Mouse (Mus musculus): ENCODE measurements around the gene Dhtkd1.

The Dhtkd1 gene

GRCm38 (mm10) chr2:5888865-5889264, 53.7 kb downstream of the Dhtkd1 start:
- TF ChIP-seq GATA4 (IDR thresholded peaks at IDR 0.05; ENCODE audit: insufficient replicate concordance, low read length) = no peak

GRCm38 (mm10) chr2:5877446-5877845, 65.1 kb downstream of the Dhtkd1 start:
- TF ChIP-seq GATA4 (IDR thresholded peaks at IDR 0.05; ENCODE audit: insufficient replicate concordance, low read length) = no peak

- TF ChIP-seq GATA4 (IDR thresholded peaks at IDR 0.05; ENCODE audit: insufficient replicate concordance, low read length) = no peak
These were observed 72.8 kb downstream of the Dhtkd1 start for GRCm38 (mm10) chr2:5869746-5870145.

DNA sequence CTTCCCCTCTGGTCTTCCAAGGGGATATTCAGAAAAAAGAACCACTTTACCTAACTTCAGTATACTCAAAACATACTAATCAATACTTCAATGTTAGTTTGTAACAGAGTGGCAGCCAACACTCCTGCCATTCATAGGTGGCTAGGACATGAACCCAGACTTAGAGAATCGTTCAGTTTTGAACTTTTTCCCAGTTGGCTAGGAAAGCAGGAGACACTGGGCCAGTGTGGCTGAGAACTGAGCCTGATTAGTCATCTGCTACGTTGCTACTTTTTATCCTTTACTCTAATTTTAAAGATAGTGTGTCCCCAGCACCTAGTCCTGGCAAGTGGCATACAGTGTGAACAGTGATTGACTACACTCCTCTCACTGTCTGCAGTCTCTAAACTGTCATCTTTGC, 74.9 kb downstream of the Dhtkd1 start:
- TF ChIP-seq GATA4 (IDR thresholded peaks at IDR 0.05; ENCODE audit: insufficient replicate concordance, low read length) = no peak

- no peak for TF ChIP-seq GATA4 (IDR thresholded peaks at IDR 0.05; ENCODE audit: insufficient replicate concordance, low read length)
These were observed 79.8 kb downstream of the Dhtkd1 start, which contains the start of gene Gm13199 for GRCm38 (mm10) chr2:5862834-5863233. Gm13199 (minus strand) TSS chr2:5862934.

GRCm38 (mm10) chr2:5851866-5852265, 90.7 kb downstream of the Dhtkd1 start:
- TF ChIP-seq GATA4 (IDR thresholded peaks at IDR 0.05; ENCODE audit: insufficient replicate concordance, low read length) = no peak

DNA sequence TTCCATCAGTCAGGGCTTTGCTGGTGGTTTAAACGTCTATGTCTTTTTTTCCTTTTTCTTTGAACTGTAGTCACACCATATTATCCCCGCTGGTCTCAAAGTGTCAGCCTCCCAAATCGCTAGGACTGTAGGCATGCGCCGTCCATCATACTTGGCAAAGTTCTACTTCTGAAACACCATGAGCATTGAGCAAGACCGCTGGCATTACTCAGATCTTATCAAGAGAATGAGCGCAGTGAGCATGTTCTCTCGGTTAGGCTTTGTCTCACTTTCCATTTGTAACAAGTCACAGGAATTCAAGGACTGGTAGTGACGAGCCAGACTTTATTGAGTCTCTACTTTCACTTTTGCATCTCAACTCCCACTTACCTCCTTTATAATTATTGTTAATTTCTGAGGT, 91.5 kb downstream of the Dhtkd1 start:
- TF ChIP-seq GATA4 (IDR thresholded peaks at IDR 0.05; ENCODE audit: insufficient replicate concordance, low read length) = no peak

Measured in liver, adult (tissue).